In genomic region chr16:18556461-18556860, GRCm38 (mm10) we compare ENCODE assay signal across 17 mouse cellular contexts. TPM values are rescaled to one million over a fixed set of nuclear protein-coding genes. Genes with fewer than 3 reads are reported as not detected.
"Had no signal": no experiment of that assay in that cellular context is flagged by ENCODE, and none has a peak within 500 bp of the region (broad histone marks: within the 10 kb centered on the region; RNA-seq: fewer than 3 reads in every experiment).

No protein-coding gene starts in this region.

- DNase-seq: kidney, adult 2 months; kidney, postnatal 14 days; layer of hippocampus, adult 9-11 months; layer of hippocampus, postnatal 36 days; lung, adult 18-20 months; retina, postnatal 1 day; right cerebral cortex, postnatal 4 days; spleen, adult 18-20 months had no signal

- H3K27ac ChIP-seq: kidney, embryonic 15.5 days; liver, embryonic 14.5 days; midbrain, embryonic 13.5 days; neural tube, embryonic 15.5 days had no signal

- ATAC-seq: intestine, embryonic 16.5 days; midbrain, embryonic 13.5 days had no signal

- H3K4me3 ChIP-seq: kidney, embryonic 15.5 days; limb, embryonic 13.5 days; midbrain, embryonic 13.5 days; myocyte; neural tube, embryonic 15.5 days had no signal

RNA-seq across cellular contexts. Expression of gene Tbx1, which starts 34.0 kb away (rescaled TPM):
- total RNA-seq: liver, adult 2 months; megakaryocyte-erythroid progenitor cell, adult 5-6 weeks had no signal
